Mouse (Mus musculus) intestine, embryonic 14.5 days (tissue): ENCODE results near the gene Otud5. TPM values are rescaled to one million over a fixed set of nuclear protein-coding genes. Genes with fewer than 3 reads are reported as not detected.
"Not testable (repeated sequence)": the region's sequence is repeated elsewhere in the genome, so short reads cannot be mapped to it uniquely, and the experiment has no call there.

ENCODE experiments used
- ATAC-seq: fragments of 200-750 bp; cut with Nextera tagmentation; replicated peaks from 2 replicates; pipeline ENCODE4 v1.8.0; 2017; ENCODE audit warnings: low read depth, moderate number of reproducible peaks, moderate TSS enrichment, moderate library complexity; ENCODE audit not compliant: low FRiP score, low TSS enrichment
- DNase-seq: peaks from one replicate; pipeline ENCODE4 v3.0.0-alpha.2; 2018; ENCODE audit warnings: low spot score
- H3K27ac ChIP-seq: fragments of 300-500 bp; sonication (generic); 2 replicates; pipeline ENCODE4 v1.5.1; 2014; ENCODE audit warnings: low read depth, mild to moderate bottlenecking, control low read depth
- H3K27me3 ChIP-seq: fragments of 300-500 bp; sonication (generic); replicated peaks from 2 replicates; pipeline ENCODE4 v1.6.1; 2014; ENCODE audit warnings: low read length, control low read depth; ENCODE audit not compliant: control insufficient read depth, insufficient read depth
- H3K36me3 ChIP-seq: fragments of 300-500 bp; sonication (generic); 2 replicates; pipeline ENCODE4 v1.6.1; 2014; ENCODE audit warnings: low read length, control low read depth; ENCODE audit not compliant: control insufficient read depth, insufficient read depth
- H3K4me1 ChIP-seq: fragments of 300-500 bp; sonication (generic); replicated peaks from 2 replicates; pipeline ENCODE4 v1.6.1; 2014; ENCODE audit warnings: low read length, control low read depth, mixed read lengths; ENCODE audit not compliant: control insufficient read depth, insufficient read depth
- H3K4me2 ChIP-seq: fragments of 300-500 bp; sonication (generic); 2 replicates; pipeline ENCODE4 v1.6.1; 2014; ENCODE audit warnings: low read length
- H3K4me3 ChIP-seq: fragments of 300-500 bp; sonication (generic); 2 replicates; pipeline ENCODE4 v1.5.1; 2014; ENCODE audit warnings: low read depth, low read length, control low read depth, mixed read lengths
- H3K9ac ChIP-seq: fragments of 300-500 bp; sonication (generic); 2 replicates; pipeline ENCODE4 v1.6.1; 2014; ENCODE audit warnings: mild to moderate bottlenecking, low read length
- H3K9me3 ChIP-seq: fragments of 300-500 bp; sonication (generic); 2 replicates; pipeline ENCODE4 v1.6.1; 2016; ENCODE audit warnings: low read length, control low read depth; ENCODE audit not compliant: control insufficient read depth
- WGBS: fragments of 180-500 bp; shearing (Covaris S2); extraction: QIAGEN DNeasy Blood & Tissue Kit; methylation state at CpG from one replicate; pipeline ENCODE4 v1.1.7; 2014; 5-methylcytosine and 5-hydroxymethylcytosine counted together
- polyA plus RNA-seq: library from polyadenylated mRNA; unstranded; fragments of >200 nt; fragmentation: Nextera tagmentation; extraction: Ambion mirVana; gene quantifications from 2 replicates; pipeline ENCODE4 v1.2.1, GENCODE M21; 2014

Gene Otud5
- polyA plus RNA-seq, 1 experiment from 2014 or later, result 30.4 TPM

DNA sequence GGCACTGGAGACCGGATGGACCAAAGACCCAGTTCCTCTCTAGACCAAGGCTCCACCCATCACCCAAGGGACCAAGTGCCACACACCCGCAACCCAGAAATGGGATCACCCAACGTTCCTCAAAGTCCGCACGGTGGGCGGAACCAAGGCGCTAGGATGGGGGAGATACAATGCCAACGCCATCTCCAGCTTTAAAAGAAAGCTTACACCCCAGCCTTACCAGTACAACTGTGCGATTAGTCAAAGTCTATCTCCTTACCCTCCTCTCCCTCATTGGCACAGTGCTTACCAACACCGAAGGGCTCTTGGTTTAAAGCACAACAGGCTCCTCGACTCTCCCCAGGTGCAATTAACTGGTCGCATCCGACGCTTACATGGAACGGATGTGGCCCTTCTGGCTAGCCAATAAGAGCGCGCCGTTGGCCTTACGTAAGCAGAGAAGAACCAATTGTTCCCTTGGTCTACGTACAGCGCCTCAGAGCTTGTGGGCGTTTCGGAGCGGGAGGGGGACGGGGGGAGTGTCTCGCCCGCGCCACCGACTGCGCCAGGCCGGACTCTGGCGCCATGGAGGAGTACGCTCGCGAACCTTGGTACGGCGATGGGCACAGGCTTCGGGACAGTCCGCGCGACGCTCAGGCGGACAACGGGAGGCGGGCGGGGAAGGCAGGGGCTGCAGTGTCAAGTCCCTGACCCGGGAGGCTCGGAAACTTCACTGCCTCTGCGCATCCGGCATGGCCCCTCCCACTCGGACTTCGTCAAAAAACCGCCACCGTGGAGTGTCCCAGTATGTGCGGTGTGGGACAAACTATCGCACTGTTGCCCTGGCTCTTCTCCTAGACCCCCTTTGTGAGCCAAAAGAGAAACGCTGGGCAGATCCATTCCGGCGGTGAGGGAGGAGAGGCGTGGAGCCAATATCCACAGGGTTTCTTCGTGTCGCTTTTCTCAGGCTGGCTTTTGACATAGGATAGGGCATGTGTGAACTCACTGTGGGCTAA lies 58.0 kb downstream of the Otud5 start, which contains the start of the genes Pqbp1 and Timm17b:
Gene Pqbp1 (minus strand): TSS at position 390 of the 995 bp plus-strand sequence.
Gene Timm17b (plus strand): TSS at position 478 of the 995 bp plus-strand sequence.
- H3K27ac ChIP-seq, result peak within 1 kb of the TSS; percentile 75; the same call in 1 of the 2 replicates
- no peaks in the 10 kb centered on the region for H3K4me1 ChIP-seq
- H3K27me3 ChIP-seq, result no peaks in the 10 kb centered on the region
- ATAC-seq (peak; percentile 99), DNase-seq (peak; percentile 85)
- peak within 1 kb of the TSS; percentile 54 for H3K4me3 ChIP-seq
- peak within 1 kb of the TSS; percentile 52 for H3K4me2 ChIP-seq
- peak within 1 kb of the TSS; percentile 58 for H3K9ac ChIP-seq
- H3K36me3 ChIP-seq, result peaks cover 10% of the 10 kb centered on the region
- WGBS, result 10% methylated on average over 57 of the region's 62 CpGs
- no peaks in the 10 kb centered on the region for H3K9me3 ChIP-seq

DNA sequence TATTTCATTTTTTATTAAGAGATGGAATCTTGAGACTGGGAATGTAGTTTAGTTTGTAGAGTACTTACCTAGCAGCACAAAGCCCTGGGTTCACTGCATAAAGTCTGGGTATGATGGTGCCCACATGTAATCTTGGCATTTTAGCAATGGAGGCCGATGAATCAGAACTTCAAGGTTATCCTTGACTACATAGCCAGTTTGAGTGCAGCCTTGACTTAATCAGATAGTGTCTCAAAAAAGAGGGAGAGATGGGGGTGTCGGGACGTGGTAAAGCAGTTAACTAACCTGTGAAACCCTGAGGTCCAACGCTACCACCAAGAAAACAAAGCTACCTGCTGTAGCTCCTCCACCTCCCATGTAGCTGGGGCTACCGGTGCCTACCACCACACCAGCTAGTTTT lies 63.3 kb downstream of the Otud5 start:
- Histone ChIP-seq H3K4me1 (no peaks in the 10 kb centered on the region), H3K4me2 (no peak overlapping the region), H3K9me3 (no peaks in the 10 kb centered on the region), H3K9ac (no peak overlapping the region), H3K27me3 (no peaks in the 10 kb centered on the region), H3K27ac (no peak overlapping the region), H3K4me3 (no peak overlapping the region), H3K36me3 (no peaks in the 10 kb centered on the region)
- DNase-seq (no peak), ATAC-seq (no peak)
- 90% methylated on average over 5 of the region's 5 CpGs for WGBS

DNA sequence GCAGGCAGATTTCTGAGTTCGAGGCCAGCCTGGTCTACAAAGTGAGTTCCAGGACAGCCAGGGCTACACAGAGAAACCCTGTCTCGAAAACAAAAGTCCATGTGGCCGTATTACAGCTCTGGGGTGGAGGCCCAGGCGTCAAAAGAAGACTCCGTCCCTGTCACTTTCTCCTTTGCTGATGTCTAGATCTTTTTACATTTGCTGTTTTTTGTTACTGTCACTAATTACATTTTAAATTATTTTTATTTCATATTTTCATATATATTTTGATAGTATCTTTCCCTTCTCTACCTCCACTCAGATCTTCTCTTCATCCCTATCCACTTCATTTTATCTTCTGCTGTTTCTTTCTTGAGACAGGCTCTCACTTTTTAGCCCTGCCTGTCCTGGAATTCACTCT lies 66.6 kb downstream of the Otud5 start, which contains the start of gene Gm10491:
Gene Gm10491 (minus strand): TSS at position 101 of the 400 bp plus-strand sequence.
- H3K27me3 ChIP-seq, result no peaks in the 10 kb centered on the region
- DNase-seq, result no peak
- no peaks in the 10 kb centered on the region for H3K9me3 ChIP-seq
- no peak within 1 kb of the TSS for H3K4me2 ChIP-seq
- WGBS, result 82% methylated on average over 5 of the region's 5 CpGs
- H3K27ac ChIP-seq, result no peak within 1 kb of the TSS
- no peak within 1 kb of the TSS for H3K9ac ChIP-seq
- H3K36me3 ChIP-seq, result no peaks in the 10 kb centered on the region
- no peaks in the 10 kb centered on the region for H3K4me1 ChIP-seq
- ATAC-seq, result no peak
- H3K4me3 ChIP-seq, result no peak within 1 kb of the TSS

DNA sequence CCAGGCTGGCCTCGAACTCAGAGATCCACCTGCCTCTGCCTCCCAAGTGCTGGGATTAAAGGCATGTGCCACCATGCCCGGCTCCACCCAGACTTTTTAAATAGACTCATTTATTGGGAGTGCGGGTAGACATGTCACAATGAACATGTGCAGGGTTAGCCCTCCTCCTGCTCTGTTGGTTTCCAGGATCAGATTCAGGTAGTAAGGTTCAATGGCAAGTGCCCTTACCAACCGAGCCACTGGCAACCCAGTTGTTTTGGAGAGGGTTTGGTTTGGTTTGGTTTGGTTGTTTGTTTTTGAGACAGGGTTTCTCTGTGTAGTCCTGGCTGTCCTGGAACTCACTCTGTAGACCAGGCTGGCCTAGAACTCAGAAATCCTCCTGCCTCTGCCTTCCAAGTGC lies 68.1 kb downstream of the Otud5 start, which contains the start of gene Gm10490:
Gene Gm10490 (plus strand): TSS at position 301 of the 400 bp plus-strand sequence.
- H3K27me3 ChIP-seq, H3K4me3 ChIP-seq, ATAC-seq, H3K36me3 ChIP-seq, H3K27ac ChIP-seq, H3K4me1 ChIP-seq, H3K4me2 ChIP-seq, H3K9ac ChIP-seq, H3K9me3 ChIP-seq, DNase-seq: not testable (repeated sequence)
- 89% methylated on average over 4 of the region's 4 CpGs for WGBS

DNA sequence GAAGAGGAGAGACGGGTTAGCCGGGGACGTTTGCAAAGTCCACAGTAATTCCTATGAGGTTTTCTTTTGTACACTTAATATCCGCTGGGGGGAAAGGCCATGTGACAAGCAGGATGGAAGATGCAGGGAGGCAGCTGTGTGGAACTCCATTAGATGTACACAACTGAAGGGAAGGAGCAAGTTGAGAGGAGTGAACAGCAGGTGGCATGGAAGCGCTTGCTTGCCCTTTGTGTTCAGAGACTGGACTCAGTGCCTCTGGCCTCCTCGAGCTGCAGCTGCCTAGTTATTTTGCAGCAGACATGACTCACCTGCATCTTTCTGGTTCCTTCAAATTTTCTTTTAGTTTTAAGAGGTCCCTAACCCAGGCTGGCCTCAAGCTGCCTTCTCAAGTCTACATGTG lies 69.3 kb downstream of the Otud5 start:
- no peaks in the 10 kb centered on the region for H3K36me3 ChIP-seq
- H3K27me3 ChIP-seq, result no peaks in the 10 kb centered on the region
- no peaks in the 10 kb centered on the region for H3K4me1 ChIP-seq
- no peak overlapping the region for H3K4me3 ChIP-seq
- no peak overlapping the region for H3K27ac ChIP-seq
- ATAC-seq (no peak), DNase-seq (no peak)
- H3K9me3 ChIP-seq, result no peaks in the 10 kb centered on the region
- H3K4me2 ChIP-seq, result no peak overlapping the region
- H3K9ac ChIP-seq, result no peak overlapping the region
- WGBS, result 53% methylated on average over 5 of the region's 6 CpGs

DNA sequence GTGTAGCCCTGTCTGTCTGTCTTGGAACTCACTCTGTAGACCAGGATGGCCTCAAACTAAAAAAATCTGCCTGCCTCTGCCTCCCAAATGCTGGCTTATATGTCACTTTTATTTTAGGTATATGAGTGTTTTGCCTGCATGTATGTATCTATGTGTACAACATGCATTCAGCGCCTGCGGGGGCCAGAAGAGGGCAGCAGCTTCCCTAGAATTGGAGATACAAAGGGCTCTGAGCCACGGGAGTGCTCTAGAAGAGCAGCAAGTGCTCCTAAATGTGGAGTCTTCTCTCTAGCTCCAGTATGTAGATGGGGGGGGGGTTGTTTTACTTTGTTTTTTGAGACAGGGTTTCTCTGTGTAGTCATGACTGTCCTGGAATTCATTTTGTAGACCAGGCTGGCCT lies 74.5 kb downstream of the Otud5 start:
- not testable (repeated sequence) for H3K9ac ChIP-seq, ATAC-seq, H3K27ac ChIP-seq, H3K36me3 ChIP-seq, H3K9me3 ChIP-seq, H3K4me2 ChIP-seq, DNase-seq, H3K4me1 ChIP-seq, H3K4me3 ChIP-seq
- 24% methylated on average over 3 of the region's 3 CpGs for WGBS
- peaks cover 11% of the 10 kb centered on the region for H3K27me3 ChIP-seq

DNA sequence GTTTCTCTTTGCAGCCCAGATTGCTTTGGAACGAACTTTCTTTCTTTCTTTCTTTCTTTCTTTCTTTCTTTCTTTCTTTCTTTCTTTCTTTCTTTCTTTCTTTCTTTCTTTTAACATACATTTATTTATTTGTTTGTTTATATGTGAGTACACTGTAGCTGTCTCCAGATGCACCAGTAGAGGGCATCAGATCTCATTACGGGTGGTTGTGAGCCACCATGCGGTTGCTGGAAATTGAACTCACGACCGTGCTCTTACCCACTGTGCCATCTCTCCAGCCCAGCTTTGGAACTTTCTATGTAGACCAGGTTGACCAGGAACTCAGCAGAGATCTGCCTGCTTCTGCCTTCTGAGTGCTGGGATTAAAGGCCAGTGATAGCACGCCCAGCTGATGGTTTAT lies 76.8 kb downstream of the Otud5 start:
- 72% methylated on average over 6 of the region's 6 CpGs for WGBS
- ATAC-seq, DNase-seq, H3K9me3 ChIP-seq, H3K27ac ChIP-seq, H3K4me2 ChIP-seq, H3K4me1 ChIP-seq, H3K36me3 ChIP-seq, H3K9ac ChIP-seq, H3K4me3 ChIP-seq: not testable (repeated sequence)
- H3K27me3 ChIP-seq, result peaks cover 34% of the 10 kb centered on the region

DNA sequence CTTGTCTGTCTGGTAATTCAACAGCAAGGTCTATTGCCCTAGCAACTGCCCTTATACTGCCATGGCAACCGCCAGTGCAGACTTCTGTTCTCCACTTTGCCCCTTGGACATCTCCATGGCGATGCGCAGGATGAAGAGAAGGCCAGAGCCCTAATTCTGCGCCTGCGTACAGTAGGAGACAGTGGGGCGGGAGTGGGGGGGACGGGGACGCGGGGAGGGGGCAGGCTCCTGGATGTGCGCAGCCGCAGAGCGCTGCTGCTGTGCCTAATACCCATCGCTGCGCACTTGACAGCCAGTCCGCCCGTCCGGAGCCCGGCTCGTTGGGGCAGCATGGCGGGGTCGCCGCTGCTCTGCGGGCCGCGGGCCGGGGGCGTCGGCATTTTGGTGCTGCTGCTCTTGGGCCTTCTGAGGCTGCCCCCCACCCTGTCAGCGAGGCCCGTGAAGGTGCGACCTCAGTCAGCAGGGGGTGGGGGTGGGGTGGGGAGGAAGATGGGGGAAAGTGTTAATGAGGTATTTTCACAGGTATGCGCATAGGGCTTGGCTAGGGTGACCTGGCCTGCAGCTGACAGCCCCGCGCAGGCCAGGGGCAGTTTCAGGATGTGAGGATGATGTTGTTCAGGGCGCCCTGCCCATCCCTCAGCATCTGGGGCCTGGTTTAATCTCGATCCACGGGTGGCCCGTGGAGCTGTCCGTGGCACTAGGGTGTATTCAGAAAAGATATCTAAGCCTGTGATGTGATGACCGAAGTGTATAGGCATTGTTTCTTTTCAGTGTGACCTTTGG lies 78.6 kb downstream of the Otud5 start, which contains the start of gene Pcsk1n:
Gene Pcsk1n (plus strand): TSS at position 222 of the 783 bp plus-strand sequence.
- DNase-seq (no peak), ATAC-seq (no peak)
- Histone ChIP-seq H3K9ac (no peak within 1 kb of the TSS), H3K4me3 (0 out of 2 replicates have a peak within 1 kb of the TSS, but pooled peaks have one; percentile 18), H3K4me2 (peak within 1 kb of the TSS; percentile 32; the same call in 1 of the 2 replicates), H3K27ac (no peak within 1 kb of the TSS), H3K27me3 (peaks cover 51% of the 10 kb centered on the region), H3K9me3 (no peaks in the 10 kb centered on the region), H3K36me3 (no peaks in the 10 kb centered on the region), H3K4me1 (no peaks in the 10 kb centered on the region)
- 19% methylated on average over 33 of the region's 40 CpGs for WGBS
